In the genomic region with DNA sequence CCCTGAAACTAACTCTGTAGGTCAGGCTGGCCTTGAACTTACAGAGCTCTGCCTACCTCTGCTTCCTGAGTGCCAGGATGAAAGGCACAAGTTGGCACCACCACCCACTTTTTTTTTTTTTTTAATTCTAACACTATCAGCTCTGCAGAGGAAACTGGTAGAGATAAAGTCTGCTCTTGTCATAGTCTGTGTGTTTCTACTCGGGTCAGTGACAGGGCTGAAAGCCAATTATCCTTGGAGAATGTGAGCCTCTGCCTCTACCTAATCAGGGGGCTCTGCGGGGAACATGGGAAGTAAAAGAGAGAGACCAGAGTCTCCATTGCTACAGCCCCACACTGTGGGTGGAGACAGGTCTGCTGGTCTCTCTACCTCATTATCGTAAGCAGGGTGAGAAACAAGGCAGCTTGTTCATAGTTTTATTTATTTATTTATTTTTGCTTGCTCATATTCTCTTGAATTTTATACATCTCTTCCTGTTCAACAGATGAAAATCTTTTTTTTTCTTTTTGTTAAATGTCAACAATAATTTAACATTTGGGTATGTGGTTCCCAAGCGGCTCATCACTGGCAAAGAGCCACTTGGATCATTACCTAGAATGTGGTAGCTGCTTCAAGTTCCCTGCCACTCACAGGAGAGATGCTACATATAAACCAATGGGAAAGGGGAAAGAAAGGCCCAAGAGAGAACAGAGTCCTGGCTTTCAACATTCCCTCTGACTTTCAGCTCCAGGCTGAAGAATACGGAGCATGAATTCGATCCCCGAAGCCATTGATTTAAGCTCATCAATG, we compare ENCODE assay signal across 27 mouse cellular contexts. TPM values are rescaled to one million over a fixed set of nuclear protein-coding genes. Genes with fewer than 3 reads are reported as not detected.
DNase-seq lines count a peak whose midpoint lies in the region; ATAC-seq and TF ChIP-seq lines count a peak whose summit lies in the region.
"Had no signal": no experiment of that assay in that cellular context is flagged by ENCODE, and none has a peak within 500 bp of the region (broad histone marks: within the 10 kb centered on the region; RNA-seq: fewer than 3 reads in every experiment).

No protein-coding gene starts in this region.

- H3K27ac ChIP-seq in forebrain, embryonic 14.5 days (ENCODE audit: low read depth, low read length), result no peak overlapping the region
- H3K27ac ChIP-seq in forebrain, embryonic 12.5 days, result no peak overlapping the region
- peak overlapping the region; percentile 32; the same call in 1 of the 2 replicates for H3K27ac ChIP-seq in hindbrain, postnatal 0 days
- H3K27ac ChIP-seq in hindbrain, embryonic 13.5 days, result no peak overlapping the region
- H3K27ac ChIP-seq: embryonic facial prominence, embryonic 13.5 days; hindbrain, embryonic 15.5 days; liver, embryonic 14.5 days; lung, embryonic 15.5 days; macrophage had no signal

- H3K9me3 ChIP-seq in forebrain, embryonic 14.5 days (replicated peaks; ENCODE audit: control insufficient read depth, low read length), result no peaks in the 10 kb centered on the region
- H3K9me3 ChIP-seq in forebrain, embryonic 12.5 days, result no peaks in the 10 kb centered on the region
- no peaks in the 10 kb centered on the region for H3K9me3 ChIP-seq in hindbrain, postnatal 0 days (ENCODE audit: low read length)
- H3K9me3 ChIP-seq in hindbrain, embryonic 13.5 days, result no peaks in the 10 kb centered on the region
- H3K9me3 ChIP-seq: embryonic facial prominence, embryonic 13.5 days; hindbrain, embryonic 15.5 days; lung, embryonic 15.5 days had no signal

- TF ChIP-seq CTCF in hindbrain, postnatal 0 days (IDR thresholded peaks at IDR 0.05; ENCODE audit: low read depth), result no peak

- ATAC-seq in forebrain, embryonic 14.5 days, result no peak
- no peak for ATAC-seq in forebrain, embryonic 12.5 days (ENCODE audit: low FRiP score)
- no peak for ATAC-seq in hindbrain, postnatal 0 days
- no peak for ATAC-seq in hindbrain, embryonic 13.5 days (ENCODE audit: low FRiP score)
- ATAC-seq: intestine, embryonic 16.5 days had no signal

- no peaks in the 10 kb centered on the region for H3K36me3 ChIP-seq in forebrain, embryonic 14.5 days (ENCODE audit: control insufficient read depth, insufficient read depth, low read length)
- no peaks in the 10 kb centered on the region for H3K36me3 ChIP-seq in forebrain, embryonic 12.5 days (replicated peaks)
- no peaks in the 10 kb centered on the region for H3K36me3 ChIP-seq in hindbrain, postnatal 0 days (ENCODE audit: insufficient read depth, low read length)
- no peaks in the 10 kb centered on the region for H3K36me3 ChIP-seq in hindbrain, embryonic 13.5 days
- H3K36me3 ChIP-seq: embryonic facial prominence, embryonic 13.5 days; hindbrain, embryonic 15.5 days; lung, embryonic 15.5 days had no signal

- H3K27me3 ChIP-seq in forebrain, embryonic 14.5 days (replicated peaks; ENCODE audit: control insufficient read depth, insufficient read depth, low read length), result no peaks in the 10 kb centered on the region
- H3K27me3 ChIP-seq in forebrain, embryonic 12.5 days, result no peaks in the 10 kb centered on the region
- no peaks in the 10 kb centered on the region for H3K27me3 ChIP-seq in hindbrain, postnatal 0 days (ENCODE audit: insufficient read depth, low read length)
- H3K27me3 ChIP-seq in hindbrain, embryonic 13.5 days, result no peaks in the 10 kb centered on the region
- H3K27me3 ChIP-seq: embryonic facial prominence, embryonic 13.5 days; hindbrain, embryonic 15.5 days; lung, embryonic 15.5 days had no signal

- no peak overlapping the region for H3K4me2 ChIP-seq in forebrain, embryonic 14.5 days (ENCODE audit: low read length)
- no peak overlapping the region for H3K4me2 ChIP-seq in forebrain, embryonic 12.5 days
- no peak overlapping the region for H3K4me2 ChIP-seq in hindbrain, postnatal 0 days (ENCODE audit: low read depth, low read length)
- H3K4me2 ChIP-seq in hindbrain, embryonic 13.5 days, result no peak overlapping the region
- H3K4me2 ChIP-seq: embryonic facial prominence, embryonic 13.5 days; hindbrain, embryonic 15.5 days; lung, embryonic 15.5 days had no signal

- 55% methylated on average over 7 of the region's 7 CpGs for WGBS in forebrain, embryonic 14.5 days
- WGBS in forebrain, embryonic 12.5 days, result 71% methylated on average over 7 of the region's 7 CpGs
- WGBS in hindbrain, postnatal 0 days, result 61% methylated on average over 7 of the region's 7 CpGs
- 84% methylated on average over 7 of the region's 7 CpGs for WGBS in hindbrain, embryonic 13.5 days

- no peak overlapping the region for H3K4me3 ChIP-seq in forebrain, embryonic 14.5 days (ENCODE audit: low read depth, low read length)
- H3K4me3 ChIP-seq in forebrain, embryonic 12.5 days (replicated peaks), result no peak overlapping the region
- no peak overlapping the region for H3K4me3 ChIP-seq in hindbrain, postnatal 0 days (ENCODE audit: low read length)
- no peak overlapping the region for H3K4me3 ChIP-seq in hindbrain, embryonic 13.5 days
- H3K4me3 ChIP-seq: embryonic facial prominence, embryonic 13.5 days; hindbrain, embryonic 15.5 days; lung, embryonic 15.5 days; myocyte had no signal

- peak; percentile 48 for DNase-seq in forebrain, embryonic 14.5 days (ENCODE audit: low spot score)
- peak; percentile 42 for DNase-seq in hindbrain, postnatal 0 days (ENCODE audit: low spot score)
- peak; percentile 27 for DNase-seq in 416B (ENCODE audit: low read depth)
- peak; percentile 73 for DNase-seq in brain, adult 2 months (ENCODE audit: low read depth, low spot score)
- DNase-seq in spleen, postnatal 4 days (ENCODE audit: low spot score in 2 of 2), result no peak
- DNase-seq in embryo, embryonic 10.5 days (ENCODE audit: low spot score), result no peak
- DNase-seq: cerebellum, postnatal 36 days; gastrocnemius, postnatal 10 days; heart, adult 11 months; heart, postnatal 14 days; kidney, postnatal 36 days; layer of hippocampus, adult 9-11 months; midbrain, embryonic 14.5 days; thymus, adult 2 months had no signal

- no peak overlapping the region for H3K9ac ChIP-seq in forebrain, embryonic 14.5 days (ENCODE audit: low read length)
- H3K9ac ChIP-seq in forebrain, embryonic 12.5 days, result no peak overlapping the region
- no peak overlapping the region for H3K9ac ChIP-seq in hindbrain, postnatal 0 days (replicated peaks; ENCODE audit: low read length)
- no peak overlapping the region for H3K9ac ChIP-seq in hindbrain, embryonic 13.5 days
- H3K9ac ChIP-seq: embryonic facial prominence, embryonic 13.5 days; hindbrain, embryonic 15.5 days; liver, embryonic 14.5 days; lung, embryonic 15.5 days had no signal

- peaks cover 8% of the 10 kb centered on the region for H3K4me1 ChIP-seq in forebrain, embryonic 14.5 days (ENCODE audit: control insufficient read depth, insufficient read depth, low read length)
- peaks cover 22% of the 10 kb centered on the region for H3K4me1 ChIP-seq in forebrain, embryonic 12.5 days
- no peaks in the 10 kb centered on the region for H3K4me1 ChIP-seq in hindbrain, postnatal 0 days (ENCODE audit: insufficient read depth, low read length)
- H3K4me1 ChIP-seq in hindbrain, embryonic 13.5 days (replicated peaks), result peaks cover 16% of the 10 kb centered on the region

RNA-seq across cellular contexts. Expression of a gene that starts 4.6 kb away (rescaled TPM):
- polyA plus RNA-seq in forebrain, embryonic 14.5 days (2014; fragmentation: Nextera tagmentation; extraction: Ambion mirVana), result 32.6 and 42.0 TPM in 2 replicates
- polyA plus RNA-seq in forebrain, embryonic 12.5 days (2016; fragmentation: Nextera tagmentation; extraction: Ambion mirVana), result 82.6 and 83.1 TPM in 2 replicates
- total RNA-seq in hindbrain, postnatal 0 days (2014; rRNA removed), result 11.0 and 15.0 TPM in 2 replicates
- 8.4 and 11.0 TPM in 2 replicates for polyA plus RNA-seq in hindbrain, postnatal 0 days (2015; fragmentation: Nextera tagmentation; extraction: Ambion mirVana)
- 13.8 and 13.9 TPM in 2 replicates for polyA plus RNA-seq in hindbrain, embryonic 13.5 days (2015; fragmentation: Nextera tagmentation; extraction: Ambion mirVana)

RNA-seq across cellular contexts. Expression of a gene that starts 14.4 kb away (rescaled TPM):
- not detected in 2 replicates for polyA plus RNA-seq in forebrain, embryonic 14.5 days (2014; fragmentation: Nextera tagmentation; extraction: Ambion mirVana)
- 0.15 and 0.31 TPM in 2 replicates for polyA plus RNA-seq in forebrain, embryonic 12.5 days (2016; fragmentation: Nextera tagmentation; extraction: Ambion mirVana)
- total RNA-seq in hindbrain, postnatal 0 days (2014; rRNA removed), result 0.36 TPM in 1 of 2 replicates, not detected in the other
- polyA plus RNA-seq in hindbrain, postnatal 0 days (2015; fragmentation: Nextera tagmentation; extraction: Ambion mirVana), result 0.11 and 0.19 TPM in 2 replicates
- 0.13 and 0.21 TPM in 2 replicates for polyA plus RNA-seq in hindbrain, embryonic 13.5 days (2015; fragmentation: Nextera tagmentation; extraction: Ambion mirVana)
- total RNA-seq: gastrocnemius, postnatal 10 days; neutrophil, adult 5-6 weeks had no signal
- polyA plus RNA-seq: embryonic facial prominence, embryonic 13.5 days; intestine, embryonic 16.5 days; kidney, embryonic 14.5 days; limb, embryonic 14.5 days; macrophage; midbrain, embryonic 14.5 days; myocyte; stomach, embryonic 16.5 days had no signal

RNA-seq across cellular contexts. Expression of a gene that starts 36.3 kb away (rescaled TPM):
- polyA plus RNA-seq in forebrain, embryonic 14.5 days (2014; fragmentation: Nextera tagmentation; extraction: Ambion mirVana), result 38.4 and 39.9 TPM in 2 replicates
- polyA plus RNA-seq in forebrain, embryonic 12.5 days (2016; fragmentation: Nextera tagmentation; extraction: Ambion mirVana), result 60.4 and 61.3 TPM in 2 replicates
- 94.8 and 95.3 TPM in 2 replicates for total RNA-seq in hindbrain, postnatal 0 days (2014; rRNA removed)
- 28.1 and 30.6 TPM in 2 replicates for polyA plus RNA-seq in hindbrain, postnatal 0 days (2015; fragmentation: Nextera tagmentation; extraction: Ambion mirVana)
- polyA plus RNA-seq in hindbrain, embryonic 13.5 days (2015; fragmentation: Nextera tagmentation; extraction: Ambion mirVana), result 50.5 and 58.0 TPM in 2 replicates
- polyA plus RNA-seq: macrophage, myocyte had no signal

Comparison
In these comparisons a context has a peak if more than half of its experiments do, and no peak if none do; other contexts are left out.
1. DNase-seq: peak in forebrain, embryonic 14.5 days (single experiment), hindbrain, postnatal 0 days (single experiment), 416B (single experiment) and brain, adult 2 months (single experiment); none in spleen, postnatal 4 days (0 of 2) and embryo, embryonic 10.5 days (single experiment).